Mouse (Mus musculus) spleen, postnatal 36 days (tissue): ENCODE data around the gene Elmsan1.
A peak's percentile ranks its signal among the peaks of the same experiment; 100 is the strongest.

Experiments used
- DNase-seq, 2 experiments: peaks; one replicate each; pipeline ENCODE4 v3.0.0; 2022; ENCODE audit warnings: low spot score in 2 of 2, mixed read lengths in 1 of 2

Gene Elmsan1

DNA sequence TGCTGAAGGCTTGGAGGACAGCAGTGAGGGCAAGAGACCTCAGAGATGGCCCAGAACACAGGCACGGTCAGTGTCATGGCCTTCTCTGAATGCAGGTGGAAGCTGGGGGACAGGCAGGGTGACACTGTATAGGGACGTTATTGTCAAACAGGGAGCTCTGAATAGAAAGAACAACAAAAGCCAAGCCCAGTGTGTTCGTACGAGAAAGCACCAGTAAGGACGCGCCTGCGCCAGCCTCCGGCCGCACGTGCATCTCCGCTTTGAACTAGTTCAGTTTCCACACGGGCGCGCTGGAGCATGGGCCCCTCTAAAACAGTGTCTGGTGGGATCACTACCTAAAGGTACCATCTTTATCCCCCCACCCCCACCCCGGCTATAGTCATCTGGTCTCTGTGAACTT lies 68.7 kb downstream of the Elmsan1 start:
- DNase-seq, result no peak

- no peak for DNase-seq
Observed at GRCm38 (mm10) chr12:84148622-84149012, 70.1 kb downstream of the Elmsan1 start.

DNA sequence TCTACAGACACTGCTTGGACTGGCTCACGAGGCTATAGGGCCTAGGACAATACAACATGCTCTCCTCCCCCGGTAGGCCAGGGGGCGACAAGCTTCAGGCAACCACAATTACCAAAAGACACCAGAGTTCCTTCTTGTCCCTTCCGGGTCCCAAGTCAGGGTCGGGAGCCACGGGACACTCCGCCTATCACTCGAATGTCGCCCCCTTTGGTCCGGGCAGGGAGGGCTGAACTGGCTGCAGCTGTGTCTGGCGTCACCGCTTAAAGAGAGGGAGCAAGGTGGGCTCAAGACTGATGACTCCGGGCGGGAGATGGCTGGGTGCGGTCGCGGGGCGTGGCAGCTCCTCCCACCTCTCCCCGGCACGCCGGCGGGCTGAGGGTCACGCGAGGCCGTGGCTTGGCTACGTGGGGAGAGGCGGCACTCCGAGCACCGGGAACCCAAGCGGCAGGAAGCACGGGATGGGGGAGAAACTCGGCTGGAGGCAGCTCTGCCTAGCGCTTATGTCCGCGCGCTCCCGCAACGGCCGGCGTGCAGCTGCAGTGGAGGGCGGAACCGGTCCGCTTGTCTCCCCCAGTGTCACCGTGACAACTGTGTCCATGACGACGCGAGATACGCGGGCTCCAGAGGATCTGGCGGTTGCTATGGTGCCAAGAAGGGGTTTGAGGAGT lies 70.6 kb downstream of the Elmsan1 start, which contains the start of gene Pnma1:
Pnma1 (minus strand) TSS at position 536 of the 668 bp plus-strand sequence.
- DNase-seq, result peak; percentile 57 to 64

- DNase-seq, result no peak
Observed at GRCm38 (mm10) chr12:84142281-84143050, 76.2 kb downstream of the Elmsan1 start.

DNA sequence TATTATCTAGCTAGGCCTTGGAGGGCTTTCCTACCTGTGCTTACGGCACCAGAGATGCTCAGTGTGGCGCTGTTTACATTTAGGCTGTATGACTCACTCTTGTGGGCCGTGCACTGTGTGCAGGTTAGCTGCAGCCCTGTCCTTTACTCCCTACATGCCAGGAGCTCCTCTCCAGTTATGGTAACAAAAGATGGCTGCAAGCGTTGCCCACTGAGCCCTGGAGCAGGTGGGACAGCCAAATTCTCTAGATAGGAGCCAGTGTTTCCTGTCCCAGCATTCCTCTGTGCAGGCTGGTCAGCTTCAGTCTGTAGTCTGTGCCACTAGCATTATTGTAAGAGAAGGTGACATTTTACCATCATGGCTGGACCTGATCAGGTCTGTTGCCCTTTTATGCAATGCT lies 77.4 kb downstream of the Elmsan1 start:
- DNase-seq, result no peak

GRCm38 (mm10) chr12:84140135-84140534 lies 78.5 kb downstream of the Elmsan1 start:
- DNase-seq, result no peak

DNA sequence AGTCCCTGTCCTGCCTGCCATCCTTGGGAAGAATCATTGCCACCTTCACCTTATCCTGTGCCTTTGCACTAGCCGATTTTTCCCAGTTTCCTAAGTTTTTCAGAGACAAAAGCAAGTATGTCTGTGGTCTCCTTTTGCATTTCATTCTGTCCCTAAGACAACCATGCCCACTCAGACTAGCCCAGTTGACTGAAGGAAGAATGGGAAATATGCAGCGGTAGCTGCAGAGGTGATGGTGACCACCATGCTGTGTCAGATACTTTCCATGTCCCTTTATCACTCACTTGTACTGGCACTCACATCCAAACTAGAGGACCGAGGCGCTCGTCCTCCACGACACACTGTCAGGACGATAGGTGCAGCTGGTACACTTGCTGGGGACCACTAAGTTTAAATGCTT lies 81.5 kb downstream of the Elmsan1 start:
- DNase-seq, result no peak

DNA sequence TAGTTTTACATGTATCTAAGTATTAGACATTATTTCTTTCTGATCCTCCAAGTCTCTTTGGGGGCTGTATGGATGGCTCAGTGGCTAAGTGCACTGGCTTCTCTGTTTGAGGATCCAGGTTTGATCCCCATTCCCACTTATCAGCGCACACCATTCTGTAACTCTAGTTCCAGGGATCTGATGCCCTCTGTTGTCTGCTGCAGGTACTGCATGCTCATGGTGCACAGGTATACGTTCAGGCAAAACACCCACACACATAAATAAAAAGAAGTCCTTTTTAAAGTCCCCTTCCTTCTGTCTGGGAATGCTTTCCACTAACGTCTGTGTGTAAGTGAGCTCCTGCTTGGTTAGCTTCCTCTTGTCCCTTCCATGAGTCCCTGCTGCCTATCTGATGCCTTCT lies 86.4 kb downstream of the Elmsan1 start:
- DNase-seq, result no peak

GRCm38 (mm10) chr12:84129931-84130330 lies 88.8 kb downstream of the Elmsan1 start:
- no peak for DNase-seq

DNA sequence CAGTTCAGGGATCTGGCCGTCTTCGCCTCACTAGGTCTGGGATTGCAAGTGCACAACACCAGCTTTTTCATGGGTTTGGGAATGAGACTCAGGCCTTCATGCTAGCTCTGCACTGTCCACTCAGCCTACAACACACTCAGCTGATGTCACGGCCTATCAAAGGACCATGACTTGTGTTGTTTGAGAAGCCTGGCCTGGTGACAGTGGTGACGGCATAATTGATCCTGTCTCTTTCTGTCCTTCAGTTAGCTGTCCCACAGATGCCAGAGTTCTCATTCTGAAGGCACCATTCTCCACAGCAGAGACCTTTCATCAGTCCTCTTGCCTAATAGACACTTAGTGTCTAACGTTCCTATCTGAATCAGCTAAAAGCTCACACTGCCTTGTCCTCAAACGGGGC lies 90.1 kb downstream of the Elmsan1 start:
- DNase-seq, result no peak

DNA sequence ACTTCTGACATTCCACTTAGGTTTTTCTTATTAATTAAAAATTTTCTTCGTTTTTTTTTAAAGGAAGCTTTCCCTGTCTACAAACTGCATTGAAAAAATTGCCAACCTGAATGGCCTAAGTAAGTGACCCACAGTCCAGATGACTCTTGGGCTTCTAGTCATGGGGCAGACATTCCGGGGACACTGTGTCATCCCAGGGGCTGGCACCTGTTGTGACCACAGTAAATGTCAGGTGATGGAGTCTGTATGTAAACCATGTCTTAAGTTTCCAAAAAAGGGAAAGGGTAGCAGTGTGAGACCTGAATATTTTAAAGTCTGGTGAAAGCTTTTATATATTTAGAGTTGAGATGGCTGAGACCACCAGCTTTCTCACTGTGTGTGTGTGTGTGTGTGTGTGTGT lies 91.8 kb downstream of the Elmsan1 start:
- no peak for DNase-seq

GRCm38 (mm10) chr12:84125892-84126291 lies 92.8 kb downstream of the Elmsan1 start:
- no peak for DNase-seq

- DNase-seq, result no peak
Observed at GRCm38 (mm10) chr12:84119584-84119983, 99.1 kb downstream of the Elmsan1 start.

- peak; percentile 74 to 81 for DNase-seq
Observed at GRCm38 (mm10) chr12:84114153-84114994, 104.3 kb downstream of the Elmsan1 start, which contains the start of gene Dnal1. Gene Dnal1 (plus strand): TSS chr12:84114366.

DNA sequence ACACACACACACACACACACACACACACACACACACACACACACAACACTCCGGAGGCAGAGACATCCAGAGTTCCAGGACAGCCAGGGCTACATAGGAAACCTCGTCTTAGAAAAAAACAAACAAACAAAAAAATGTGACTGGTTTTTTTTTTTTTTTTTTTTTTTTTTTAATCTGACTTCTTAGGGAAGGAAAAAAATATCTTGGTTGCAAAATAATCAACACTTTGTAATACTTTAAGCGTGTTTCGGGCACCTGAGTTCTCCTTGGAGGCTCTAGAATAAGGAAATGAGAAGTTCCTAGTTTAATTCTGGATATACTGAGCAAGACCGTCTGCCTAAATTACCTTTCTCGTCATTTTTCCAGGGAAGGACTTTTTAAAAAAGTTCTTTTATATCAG lies 105.0 kb downstream of the Elmsan1 start:
- DNase-seq, result no peak

GRCm38 (mm10) chr12:84110814-84111213 lies 107.9 kb downstream of the Elmsan1 start:
- no peak for DNase-seq

DNA sequence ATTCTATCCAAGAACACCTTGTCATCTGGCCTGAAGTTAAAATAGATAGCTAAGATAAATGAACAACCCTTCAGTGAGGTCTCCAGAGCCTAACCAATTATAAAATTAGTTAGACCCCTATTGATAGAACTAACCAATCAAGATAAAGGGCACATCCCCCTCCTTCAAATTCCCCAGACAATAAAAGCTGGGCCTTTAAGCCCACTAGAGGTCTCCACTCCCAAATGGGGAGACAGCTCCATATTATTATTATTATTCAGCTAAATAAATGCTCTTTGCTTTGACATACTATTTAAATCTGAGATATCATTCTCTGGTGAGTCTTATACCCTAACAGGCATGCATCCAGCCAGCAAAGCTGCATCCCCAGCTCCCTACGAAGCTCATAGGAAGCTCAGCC lies 108.8 kb downstream of the Elmsan1 start:
- DNase-seq, result no peak

- DNase-seq, result peak; percentile 3 to 14
Observed at GRCm38 (mm10) chr12:84107692-84108091, 111.0 kb downstream of the Elmsan1 start.

GRCm38 (mm10) chr12:84107012-84107411 lies 111.7 kb downstream of the Elmsan1 start:
- no peak for DNase-seq

GRCm38 (mm10) chr12:84101493-84101845 lies 117.2 kb downstream of the Elmsan1 start:
- no peak for DNase-seq

- DNase-seq, result peak; percentile 14 to 18
Observed at GRCm38 (mm10) chr12:84100604-84101492, 117.8 kb downstream of the Elmsan1 start, which contains the start of gene Acot6. Gene Acot6 (plus strand): TSS chr12:84100654.
